Mouse (Mus musculus) kidney, postnatal 4 days (tissue): ENCODE measurements at regions not wholly inside any gene's neighbourhood (a gene's known extent, or its start where the extent isn't known, plus 50 kb on each side); places are given as distances from the start of the nearest gene placed in this dataset.
A peak's percentile ranks its signal among the peaks of the same experiment; 100 is the strongest.

Source experiments
- DNase-seq, 2 experiments: peaks; one replicate each; pipeline ENCODE4 v3.0.0; 2021; ENCODE audit warnings: mixed read lengths in 2 of 2

DNA sequence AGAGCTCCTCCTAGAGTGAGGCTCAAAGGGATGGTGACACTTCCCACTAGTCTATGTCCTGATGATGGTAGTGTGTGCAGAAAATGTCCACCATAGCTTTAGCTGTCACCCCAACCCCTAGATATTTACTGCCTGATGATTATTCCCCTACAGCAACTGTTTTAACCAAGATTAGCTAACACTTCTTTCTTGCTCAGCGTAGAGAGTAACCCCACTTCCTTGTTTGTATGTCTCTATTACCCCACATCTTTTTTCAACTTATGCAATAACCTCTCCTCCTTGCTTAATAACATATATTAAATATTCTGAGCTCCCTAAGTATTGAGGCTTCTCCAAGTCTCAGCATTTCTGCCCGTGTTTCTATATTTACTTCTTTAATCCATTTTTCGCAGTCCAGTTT lies 404.2 kb upstream of the Cntn3 start:
- DNase-seq, result no peak

DNA sequence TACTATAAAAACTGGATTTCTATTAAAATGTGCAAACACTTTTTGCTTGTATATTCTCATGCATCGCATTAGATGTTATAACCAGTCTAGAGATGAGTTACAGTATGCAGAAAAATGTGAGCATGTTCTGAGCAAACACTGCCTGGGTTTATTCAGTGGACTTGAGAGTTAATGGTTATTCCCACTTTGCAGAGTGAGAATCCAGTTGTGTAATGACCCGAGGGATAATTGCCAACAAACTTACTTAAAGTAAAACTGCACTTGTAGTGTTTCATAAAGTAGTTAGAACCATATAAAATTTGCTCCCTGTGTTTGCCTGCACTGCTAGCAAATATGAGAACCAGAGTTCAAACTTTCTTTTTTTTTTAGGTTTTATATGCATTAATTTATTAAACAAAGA lies 450.4 kb upstream of the Cntn3 start:
- no peak for DNase-seq

DNA sequence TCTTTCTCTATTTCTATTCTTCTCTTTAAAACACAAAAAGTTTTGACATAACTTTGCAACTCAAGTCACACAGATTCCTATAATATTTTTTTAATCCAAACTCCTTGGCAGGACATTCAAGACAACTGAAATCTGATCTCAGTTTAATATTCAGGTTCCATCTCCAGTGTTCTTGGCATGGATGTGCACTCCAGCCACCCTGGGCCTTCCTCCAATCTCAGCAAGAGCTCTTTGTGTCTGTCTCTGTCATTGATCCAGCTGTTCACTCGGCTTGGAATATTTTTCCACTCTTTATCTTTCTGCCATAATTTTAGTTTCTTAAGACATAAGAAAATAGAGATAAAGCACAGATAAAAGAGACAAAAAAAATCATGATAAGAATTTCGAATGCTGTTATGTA lies 451.1 kb upstream of the Cntn3 start:
- DNase-seq, result peak in 1 of 2 experiments; percentile 1

DNA sequence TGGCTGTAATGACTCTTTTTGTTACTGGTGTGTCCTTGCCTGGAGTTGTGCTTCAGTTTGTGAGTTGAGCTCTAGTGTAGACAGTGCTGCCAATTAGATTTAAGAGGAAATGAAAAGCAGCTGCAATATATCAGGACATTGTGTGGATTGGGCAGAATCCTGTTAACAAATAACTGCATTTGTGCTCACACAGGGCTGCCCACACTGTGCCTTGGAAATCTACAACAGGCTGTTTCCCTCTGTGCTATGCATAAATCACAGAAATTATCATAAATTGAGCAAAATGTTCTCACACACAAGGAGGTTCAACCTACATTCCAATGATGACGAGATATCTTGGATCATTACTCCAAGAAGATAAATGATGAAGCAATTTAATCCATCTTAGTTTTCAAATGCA lies 455.2 kb upstream of the Cntn3 start:
- DNase-seq, result no peak

DNA sequence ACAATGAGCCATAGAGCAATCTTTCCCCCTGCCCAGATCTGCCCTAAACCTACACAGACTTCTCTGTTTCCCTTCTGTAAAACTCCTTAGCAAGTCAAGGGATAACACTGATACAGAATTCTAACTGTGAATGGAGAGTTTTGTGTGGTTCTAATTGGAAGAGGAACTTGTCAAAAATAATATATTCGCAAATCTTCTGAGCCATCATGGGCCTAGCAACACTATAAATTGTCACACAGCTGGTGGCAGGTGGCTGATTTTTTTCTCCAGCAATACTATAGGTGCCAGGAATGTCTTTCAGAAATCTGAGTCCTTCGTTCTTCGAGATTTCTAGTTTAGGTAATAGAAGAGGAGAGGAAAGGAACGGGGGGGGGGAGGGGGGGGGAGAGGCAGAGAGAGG lies 460.5 kb upstream of the Cntn3 start:
- DNase-seq, result no peak

DNA sequence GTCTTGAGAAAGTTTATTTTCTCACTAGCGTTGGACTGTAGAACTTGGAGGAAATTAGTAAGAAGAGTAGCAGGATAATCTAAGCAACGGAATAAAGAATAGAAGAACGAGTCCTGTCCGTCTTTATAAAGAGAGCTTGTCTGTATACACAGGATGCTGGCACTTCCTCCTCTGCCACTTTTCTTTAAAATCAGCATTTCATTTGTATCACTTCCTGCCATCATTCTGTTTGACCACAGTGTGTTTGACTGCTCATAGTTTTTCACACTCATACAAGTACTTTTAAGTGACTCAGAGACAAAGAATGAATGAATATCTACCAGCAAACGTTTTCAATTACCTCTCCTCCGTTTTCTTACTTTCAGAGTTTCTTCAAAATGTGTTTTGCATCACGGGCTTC lies 461.0 kb upstream of the Cntn3 start:
- DNase-seq, result no peak

DNA sequence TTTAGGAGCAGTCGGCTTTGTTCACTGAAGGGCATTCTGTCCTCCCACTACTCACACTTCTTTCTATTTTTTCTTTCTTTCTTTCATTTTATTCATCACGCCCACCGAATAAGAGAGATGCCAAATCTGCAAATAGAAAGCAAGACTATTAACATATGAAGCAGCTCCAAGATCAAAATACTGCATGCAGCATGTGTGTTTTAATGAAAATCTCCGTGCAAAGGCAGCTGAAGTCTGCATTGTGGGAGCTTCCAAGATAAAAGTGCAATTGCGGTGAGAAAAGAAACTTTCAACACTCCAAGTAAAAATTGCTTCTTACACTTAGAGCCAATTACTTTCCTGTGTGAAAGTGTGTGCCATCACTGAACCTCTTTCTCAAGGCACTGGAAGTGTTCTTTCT lies 449.8 kb upstream of the Chl1 start:
- no peak for DNase-seq

DNA sequence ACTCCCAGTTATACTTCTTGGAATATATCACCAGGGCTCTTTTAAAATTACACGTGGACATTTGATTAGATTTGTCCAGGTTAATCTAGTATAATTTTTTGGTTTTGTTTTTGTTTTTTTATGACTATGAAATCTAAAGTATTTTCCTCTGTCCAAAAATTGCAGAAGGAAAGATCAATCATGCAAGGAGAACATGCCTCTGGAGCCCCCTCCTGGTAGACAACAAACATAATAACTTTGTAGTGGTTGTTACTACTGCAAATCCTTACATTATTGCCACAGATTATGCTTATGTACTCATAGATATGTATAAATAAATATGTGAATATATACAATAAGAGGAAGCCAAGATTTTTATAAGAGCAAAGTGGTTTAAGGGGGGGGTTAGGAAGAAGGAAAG lies 404.2 kb upstream of the Chl1 start:
- DNase-seq, result peak; percentile 20 to 28

DNA sequence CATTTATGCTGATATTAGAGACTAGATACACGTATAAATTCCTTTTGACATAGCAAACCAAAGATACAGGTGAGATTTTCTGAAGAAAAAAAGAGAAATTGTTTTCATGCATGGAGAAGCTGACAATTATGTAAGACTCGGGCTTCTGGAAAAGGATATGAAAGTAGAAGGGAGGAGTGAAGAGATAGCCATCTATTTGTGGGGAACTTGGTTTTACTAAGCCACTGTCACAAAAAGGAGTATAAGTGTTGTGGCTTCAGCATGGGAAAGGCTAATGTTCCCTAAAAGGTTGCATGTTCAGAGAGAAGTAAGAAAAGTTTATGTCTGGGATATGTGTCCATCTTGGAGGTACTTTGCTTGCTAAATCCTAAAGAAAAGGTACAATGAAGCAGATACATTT lies 390.8 kb upstream of the Chl1 start:
- no peak for DNase-seq

DNA sequence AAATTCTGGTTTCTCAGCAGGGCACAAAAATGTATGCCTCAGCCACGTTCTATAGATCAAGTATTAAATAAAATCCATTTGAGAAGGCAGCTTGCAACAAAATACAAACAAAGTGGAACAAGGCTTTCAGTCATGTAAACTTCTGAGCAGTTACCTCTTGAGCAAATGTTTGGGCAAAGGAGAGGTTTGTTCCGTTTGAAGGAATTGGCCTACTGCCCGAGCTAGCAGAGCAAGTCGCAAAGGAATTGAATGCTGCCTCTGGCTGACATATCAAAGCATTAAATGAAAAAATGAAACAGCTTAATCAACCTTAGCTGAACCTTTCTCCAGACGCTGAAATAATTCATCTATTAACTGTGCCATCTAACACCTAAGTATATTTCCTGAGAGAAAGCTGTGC lies 369.5 kb upstream of the Chl1 start:
- peak; percentile 2 to 11 for DNase-seq

DNA sequence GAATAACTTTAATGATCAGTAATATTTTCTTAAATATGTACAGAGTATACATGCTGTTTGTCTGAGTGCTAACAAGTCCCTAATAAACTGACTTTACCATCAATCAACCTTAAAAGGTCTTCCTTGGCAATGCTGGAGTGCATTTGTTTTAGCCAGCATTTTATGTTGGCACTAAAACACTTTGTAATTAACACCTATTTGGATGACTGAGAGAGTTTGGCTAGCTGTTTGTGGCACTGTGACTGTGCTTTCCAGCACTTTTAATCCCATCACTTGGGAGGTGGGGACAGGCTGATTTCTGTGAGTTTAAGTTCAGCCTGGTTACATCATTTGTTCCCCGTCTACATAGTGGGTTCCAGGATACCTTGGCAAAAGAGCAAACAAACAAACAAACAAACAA lies 332.5 kb upstream of the Chl1 start:
- no peak for DNase-seq

DNA sequence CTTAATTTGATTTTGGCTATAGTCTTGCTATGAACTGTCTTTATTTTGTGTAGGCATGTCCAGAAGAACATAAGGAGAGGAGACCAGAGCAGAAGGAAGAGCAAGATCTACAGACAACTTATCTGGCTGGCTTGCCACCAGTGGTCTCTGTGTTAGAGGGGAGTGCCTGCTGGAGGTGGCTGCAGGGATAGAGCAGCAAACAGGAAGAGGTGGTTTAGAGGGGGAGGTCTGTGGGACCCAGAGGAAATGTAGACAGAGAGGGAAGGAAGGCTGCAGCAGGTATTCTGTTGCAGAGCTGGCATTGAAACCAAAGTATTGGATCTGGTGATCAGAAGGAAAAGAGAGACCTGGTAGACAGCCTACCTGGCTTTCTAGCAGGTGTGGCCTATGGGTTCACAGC lies 327.0 kb upstream of the Chl1 start:
- DNase-seq, result no peak

DNA sequence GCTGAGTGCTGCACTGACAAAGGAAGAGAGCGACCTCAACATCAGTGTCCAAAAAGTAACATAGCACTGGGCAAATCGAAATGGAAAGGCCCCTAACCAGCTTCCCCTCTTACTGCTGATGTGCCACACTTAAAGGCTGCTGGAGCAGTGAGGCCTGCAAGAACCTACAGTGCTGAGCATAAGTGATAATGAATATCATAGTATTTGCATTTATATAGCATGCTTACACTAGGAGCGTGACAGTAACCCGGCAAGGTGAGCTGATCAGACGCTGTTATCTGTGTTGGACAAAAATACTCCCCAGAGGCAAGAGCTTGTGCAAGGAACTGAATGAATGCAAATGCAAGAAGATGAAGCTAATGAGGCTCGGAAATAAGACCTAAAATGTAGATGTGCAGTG lies 313.5 kb upstream of the Chl1 start:
- DNase-seq, result no peak

DNA sequence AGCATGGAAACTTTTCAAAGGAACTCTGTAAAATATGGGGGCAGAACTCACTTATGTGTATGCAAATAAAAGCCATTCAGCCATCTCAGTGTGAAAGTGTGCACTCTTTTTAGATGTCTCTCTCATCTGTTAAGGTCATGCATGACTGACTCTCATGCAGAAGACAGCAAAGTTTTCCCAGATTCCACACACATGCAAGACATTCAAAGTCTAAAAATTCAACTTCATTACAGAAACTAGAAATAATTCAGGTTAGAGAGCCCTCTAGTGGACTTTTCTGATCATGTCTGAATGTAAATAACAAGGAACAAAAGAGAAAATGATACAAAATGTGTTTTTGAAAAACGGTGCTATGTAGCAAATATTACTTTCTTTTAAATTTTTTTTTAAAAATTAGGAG lies 308.8 kb upstream of the Chl1 start:
- DNase-seq, result no peak

DNA sequence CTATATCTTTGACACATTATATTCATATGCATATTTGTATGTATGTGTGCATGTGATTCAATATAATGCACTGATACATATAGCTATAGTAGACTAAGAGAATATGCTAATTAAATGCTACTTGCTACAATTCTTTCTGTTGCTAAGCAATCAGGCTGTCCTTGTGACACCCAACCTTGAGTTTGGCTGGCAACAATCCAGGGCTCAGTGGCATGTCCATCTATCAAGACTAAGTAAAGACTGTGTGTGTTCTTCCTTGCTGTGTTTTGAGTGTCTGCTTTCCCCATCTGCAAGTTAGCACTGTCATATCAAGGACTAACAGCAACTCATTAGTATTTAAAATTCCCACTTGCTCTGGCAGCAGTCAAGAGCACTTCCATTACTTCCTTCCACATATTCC lies 301.2 kb upstream of the Chl1 start:
- peak in 1 of 2 experiments; percentile 3 for DNase-seq

DNA sequence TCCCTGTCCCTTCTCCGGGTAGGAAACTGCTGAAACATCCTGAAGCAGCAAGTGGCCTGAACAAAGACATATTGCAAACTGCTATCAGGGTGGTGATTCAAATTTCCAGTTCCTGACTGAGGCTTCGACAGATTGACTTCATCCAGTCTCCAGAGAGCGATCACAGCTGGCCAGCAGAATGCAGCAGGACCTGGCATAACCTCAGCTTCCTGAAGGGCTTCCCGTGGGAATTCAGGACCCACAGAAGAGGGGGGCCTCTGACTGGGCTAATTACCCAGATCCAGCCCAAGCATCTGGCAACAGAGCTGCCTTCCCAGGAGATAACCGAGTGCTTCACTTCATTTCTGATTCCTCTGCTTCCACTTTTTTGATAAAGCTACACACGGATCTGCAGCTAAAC lies 297.2 kb upstream of the Chl1 start:
- peak; percentile 2 to 11 for DNase-seq

DNA sequence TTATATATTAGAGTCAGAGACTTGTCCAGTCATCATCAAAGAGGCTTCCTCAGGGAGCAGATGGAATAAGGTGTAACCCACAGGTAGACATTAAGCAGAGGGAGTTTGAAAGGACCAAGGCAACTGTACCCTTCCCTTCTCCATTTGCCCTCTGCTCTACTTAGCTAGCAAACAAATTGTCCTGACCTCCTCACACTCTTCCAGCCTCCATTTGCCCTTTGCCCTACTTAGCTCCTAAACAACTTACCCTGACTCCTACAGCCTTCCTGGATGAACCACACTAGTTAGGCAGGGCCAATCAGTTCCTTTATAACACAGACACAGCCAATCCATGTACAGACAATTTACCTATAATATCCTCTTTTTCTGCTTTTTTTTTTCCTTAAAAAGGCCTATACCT lies 273.5 kb upstream of the Chl1 start:
- DNase-seq, result no peak

DNA sequence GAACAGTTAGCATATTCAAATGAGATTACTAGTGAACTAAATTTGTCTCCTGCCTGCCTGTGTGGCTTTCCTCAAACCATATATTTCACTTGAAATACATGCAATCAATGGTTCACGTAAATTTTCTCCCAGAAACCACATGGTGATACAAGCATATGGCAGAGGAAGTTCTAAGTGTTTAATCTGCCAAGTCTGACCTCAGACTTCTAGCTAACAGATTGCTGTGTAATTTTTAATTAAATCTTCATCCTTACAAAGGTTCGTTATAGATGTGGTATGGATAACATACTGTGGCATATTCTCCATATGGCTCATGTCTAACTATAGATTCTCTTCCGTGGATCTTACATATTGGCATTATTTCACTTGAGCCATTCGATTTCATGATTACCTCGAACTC lies 241.4 kb upstream of the Chl1 start:
- DNase-seq, result no peak

DNA sequence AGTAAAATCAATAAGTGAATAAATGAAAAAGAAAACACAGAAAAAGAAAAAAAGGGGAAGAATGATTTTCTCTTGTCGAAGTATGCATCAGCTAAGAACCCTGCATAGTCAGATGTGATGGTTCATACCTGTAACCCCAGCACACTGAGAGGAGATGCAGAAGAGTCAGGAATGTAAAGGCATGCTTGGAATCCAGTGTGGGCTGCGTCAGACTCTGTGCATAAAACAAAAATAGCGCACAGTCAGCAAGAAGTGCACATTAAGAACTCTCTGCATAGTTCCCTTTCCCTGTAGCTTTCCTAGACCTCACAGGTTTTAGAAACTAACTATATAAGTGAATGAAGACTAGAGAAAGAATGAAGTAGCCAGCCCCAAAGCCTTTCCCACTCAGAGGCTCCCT lies 238.2 kb upstream of the Chl1 start:
- DNase-seq, result peak in 1 of 2 experiments; percentile 3

DNA sequence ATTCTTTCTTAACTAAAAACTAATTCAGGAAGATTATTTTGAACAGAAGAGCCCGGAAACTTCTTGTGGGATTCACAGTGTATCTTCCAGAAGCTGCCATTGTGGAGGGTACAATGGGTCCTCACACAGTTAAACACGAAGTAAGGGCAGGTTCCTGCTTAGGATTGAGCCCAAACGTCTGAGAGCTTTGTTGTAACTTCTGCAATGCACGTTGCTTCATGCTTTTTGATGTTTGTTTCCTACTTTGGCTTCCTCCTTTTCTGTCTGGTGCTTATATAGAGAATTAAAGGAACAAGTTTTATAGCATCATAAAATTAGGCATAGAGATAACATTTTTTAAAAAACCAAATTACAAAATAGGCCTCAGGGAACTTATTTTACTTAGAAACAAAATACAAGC lies 235.3 kb upstream of the Chl1 start:
- no peak for DNase-seq

DNA sequence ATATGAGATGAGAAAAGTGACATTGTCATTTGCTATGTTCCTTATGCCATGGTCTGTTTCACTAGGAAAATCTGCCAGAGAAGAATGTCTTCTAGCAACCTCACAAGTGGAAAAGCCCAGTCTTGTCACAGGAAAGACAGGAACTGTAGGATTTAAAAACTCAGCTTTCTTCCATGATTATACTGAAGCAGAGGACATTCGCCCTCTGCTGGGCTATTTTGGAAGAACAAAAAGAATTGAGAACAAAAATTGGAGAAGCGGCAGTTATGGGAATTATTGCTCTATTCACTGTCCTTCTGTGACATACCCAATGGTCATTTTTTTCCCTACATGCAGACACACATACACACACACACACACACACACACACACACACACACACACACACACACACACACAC lies 234.9 kb upstream of the Chl1 start:
- DNase-seq, result no peak

DNA sequence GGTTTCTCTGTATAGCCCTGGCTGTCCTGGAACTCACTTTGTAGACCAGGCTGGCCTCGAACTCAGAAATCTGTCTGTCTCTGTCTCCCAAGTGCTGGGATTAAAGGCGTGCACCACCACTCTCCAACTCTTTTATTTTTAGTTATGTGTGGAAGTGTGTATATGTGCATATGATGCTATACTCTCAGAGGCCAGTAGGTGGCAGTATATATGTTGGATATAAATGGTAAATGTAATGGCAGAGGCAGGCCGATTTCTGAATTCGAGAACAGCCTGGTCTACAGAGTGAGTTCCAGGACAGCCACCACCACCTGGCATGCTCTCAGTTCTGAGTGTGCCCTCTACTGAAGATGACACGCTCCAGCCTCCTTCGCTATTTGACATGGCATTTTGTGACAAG lies 214.4 kb upstream of the Chl1 start:
- DNase-seq, result no peak

DNA sequence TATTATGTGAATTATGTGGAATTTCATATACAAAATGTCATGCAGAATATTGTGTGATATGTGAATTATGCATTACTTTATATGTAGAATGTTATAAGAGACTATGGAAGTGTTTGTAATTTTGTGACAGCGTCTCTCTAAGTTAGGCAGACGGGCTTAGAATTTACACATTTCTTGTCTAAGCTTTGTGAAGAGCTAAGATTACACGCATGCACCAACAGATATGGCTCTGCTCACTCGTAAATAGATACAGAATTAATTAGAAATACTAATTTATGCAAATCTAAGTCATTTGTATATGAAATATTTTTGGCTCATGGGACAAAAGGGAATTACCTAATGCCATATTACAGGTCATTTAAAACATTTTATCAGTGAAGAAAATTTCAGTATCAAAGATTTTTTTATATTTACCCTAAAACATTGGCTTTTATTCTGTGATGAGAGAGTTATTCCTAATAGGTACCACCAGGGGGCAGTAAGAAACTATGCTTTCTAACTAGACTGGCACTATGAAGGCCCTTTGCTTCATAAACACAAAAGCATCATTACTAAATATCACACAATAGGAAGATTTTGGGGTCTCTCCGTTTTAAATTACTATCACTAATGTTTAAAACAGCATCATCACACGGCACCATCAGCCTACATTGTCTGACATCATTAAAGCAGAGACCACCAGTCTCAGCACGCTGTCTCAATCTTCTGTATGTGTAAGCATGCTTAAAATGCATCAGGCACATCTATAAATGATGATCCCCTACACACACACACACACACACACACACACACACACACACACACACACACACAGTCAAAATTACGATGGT lies 203.8 kb upstream of the Chl1 start:
- no peak for DNase-seq

DNA sequence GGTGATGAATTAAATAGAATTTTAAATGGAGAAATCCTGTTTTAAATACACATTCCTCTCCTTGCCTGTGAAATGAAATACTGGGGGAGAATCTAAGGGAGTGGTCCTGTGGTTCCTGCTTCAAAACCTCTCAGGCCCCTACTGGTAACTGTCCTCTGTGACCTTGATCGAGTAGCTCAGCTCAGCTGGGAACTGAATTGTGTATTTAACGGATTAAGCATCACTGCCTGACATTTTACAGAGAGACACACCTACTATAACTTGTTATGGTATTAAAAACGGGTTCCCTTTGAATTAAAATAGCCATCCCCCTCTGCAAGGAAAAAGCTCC lies 203.2 kb upstream of the Chl1 start:
- no peak for DNase-seq

DNA sequence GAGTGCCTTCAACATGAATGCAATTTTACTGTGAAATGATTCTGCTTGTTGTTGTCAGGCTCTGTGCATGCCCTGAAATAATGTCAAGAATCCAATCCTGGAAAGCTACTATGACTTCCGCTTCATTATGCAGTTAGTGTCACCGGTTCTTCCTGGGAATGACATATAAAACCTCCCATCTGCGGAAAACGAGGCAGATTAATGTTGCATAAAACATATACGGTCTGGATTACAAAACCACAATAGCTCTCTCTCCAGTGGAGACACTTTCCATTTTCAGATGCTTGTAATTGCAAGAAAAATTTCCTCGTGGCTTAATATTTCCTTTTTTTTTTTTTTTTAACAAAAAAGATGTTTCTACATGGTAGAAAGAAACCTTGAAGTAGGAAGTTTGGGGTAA lies 198.2 kb upstream of the Chl1 start:
- DNase-seq, result no peak

DNA sequence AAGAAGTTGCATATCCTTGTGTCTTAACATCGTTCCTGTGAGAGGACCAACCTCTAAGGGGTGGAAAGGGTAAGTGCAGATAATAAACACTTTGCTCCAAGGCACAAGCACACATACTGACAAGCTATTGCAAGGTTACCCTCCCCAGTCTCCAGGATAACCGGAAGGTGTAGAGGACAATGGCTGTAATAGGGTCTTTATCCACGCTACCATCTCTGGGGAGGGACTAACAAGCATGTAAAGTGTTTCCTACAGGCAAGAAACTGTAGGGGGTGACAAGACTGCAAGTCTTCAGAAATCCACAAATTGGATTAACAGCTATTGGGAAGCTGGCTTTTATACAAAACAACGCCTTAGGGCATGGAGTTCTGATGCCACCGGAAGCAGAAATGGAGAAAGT lies 197.5 kb upstream of the Chl1 start:
- no peak for DNase-seq
